In genomic region chr7:30649591-30650540, GRCm38 (mm10) we compare ENCODE assay signal across 8 mouse cellular contexts. TPM values are rescaled to one million over a fixed set of nuclear protein-coding genes. Genes with fewer than 3 reads are reported as not detected.
DNase-seq lines count a peak whose midpoint lies in the region; ATAC-seq and TF ChIP-seq lines count a peak whose summit lies in the region.

Gene Rbm42 (minus strand): TSS chr7:30650317.

- WGBS in hindbrain, embryonic 13.5 days: 1% methylated on average over 59 of the region's 59 CpGs

- POLR2A ChIA-PET in Patski (lab: Charles Lee): interaction anchor here (0.5 to 1.2 kb wide), 2 partner anchors 13 to 15 kb away, joined by 3 to 5 read pairs; partner anchors contain the start of gene Haus5

- peak within 1 kb of the TSS; percentile 96 for H3K9ac ChIP-seq in hindbrain, embryonic 13.5 days

- DNase-seq in Patski (ENCODE audit: low read depth, low spot score): peak; percentile 91
- DNase-seq in cerebellum, postnatal 14 days: peak; percentile 98 to 99
- peak; percentile 98 to 99 for DNase-seq in frontal cortex, postnatal 14 days (ENCODE audit: low spot score in 2 of 2)
- DNase-seq in layer of hippocampus, postnatal 25 days (ENCODE audit: extremely low spot score in 1 of 2, low spot score in 1 of 2): peak; percentile 95
- DNase-seq in lung, postnatal 25 days (ENCODE audit: low spot score): peak; percentile 100
- DNase-seq in retina, embryonic 14.5 days (ENCODE audit: low spot score): peak; percentile 99
- peak; percentile 97 for DNase-seq in thymus, postnatal 4 days

- peak within 1 kb of the TSS; percentile 85 for H3K27ac ChIP-seq in hindbrain, embryonic 13.5 days

- H3K9me3 ChIP-seq in hindbrain, embryonic 13.5 days: no peaks in the 10 kb centered on the region

- peaks cover 19% of the 10 kb centered on the region for H3K4me1 ChIP-seq in hindbrain, embryonic 13.5 days (replicated peaks)

- peak; percentile 96 for ATAC-seq in Patski
- peak; percentile 99 for ATAC-seq in hindbrain, embryonic 13.5 days (ENCODE audit: low FRiP score)

- H3K27me3 ChIP-seq in Patski: no peaks in the 10 kb centered on the region
- H3K27me3 ChIP-seq in hindbrain, embryonic 13.5 days: no peaks in the 10 kb centered on the region

- in situ Hi-C loops in Patski (cut with MboI; ENCODE audit: low pct_unique_long_range_greater_than_20kb): no loop called here

- no peak for TF ChIP-seq CTCF in Patski (IDR thresholded peaks at IDR 0.05)

- peak within 1 kb of the TSS; percentile 92 for H3K4me2 ChIP-seq in hindbrain, embryonic 13.5 days

- CTCF ChIA-PET in Patski (lab: Charles Lee): interaction anchor here (1.0 to 1.4 kb wide), 2 partner anchors 18 to 24 kb away, joined by 3 to 4 read pairs; partner anchors contain the start of gene Cox6b1

- peak within 1 kb of the TSS; percentile 91 for H3K4me3 ChIP-seq in hindbrain, embryonic 13.5 days

- peaks cover 51% of the 10 kb centered on the region for H3K36me3 ChIP-seq in hindbrain, embryonic 13.5 days

RNA-seq across cellular contexts. Expression of gene Rbm42, which starts in this region (rescaled TPM):
- polyA plus RNA-seq in Patski (2021): 92.6 TPM
- 137 and 140 TPM in 2 replicates for polyA plus RNA-seq in hindbrain, embryonic 13.5 days (2015; fragmentation: Nextera tagmentation; extraction: Ambion mirVana)
- total RNA-seq in layer of hippocampus, postnatal 25 days (2021): 10 to 100 TPM; 75.3 to 81.5 TPM

Comparison
In these comparisons a context has a peak if more than half of its experiments do, and no peak if none do; other contexts are left out.
1. Peak in every context shown above with its lines: DNase-seq, ATAC-seq, H3K4me3 ChIP-seq and H3K27ac ChIP-seq.